Mouse (Mus musculus): ENCODE results near the gene Aggf1. TPM values are rescaled to one million over a fixed set of nuclear protein-coding genes. Genes with fewer than 3 reads are reported as not detected.

Gene Aggf1
- polyA plus RNA-seq, 1 experiment = not detected

GRCm38 (mm10) chr13:95345869-95346268 is 29.3 kb downstream of the Aggf1 start:
- H3K4me3 ChIP-seq (ENCODE audit: insufficient read depth, low read depth, low read length) = no peak overlapping the region
- no peak overlapping the region for H3K27ac ChIP-seq (ENCODE audit: insufficient read depth, low read depth, low read length)
- TF ChIP-seq POLR2A (IDR thresholded peaks at IDR 0.05; ENCODE audit: insufficient read depth, low read depth, low read length) (no peak), CTCF (IDR thresholded peaks at IDR 0.05; ENCODE audit: insufficient read depth, low read depth, low read length) (no peak)
- H3K4me1 ChIP-seq (ENCODE audit: control insufficient read depth, insufficient read depth, low read length) = peaks cover 4% of the 10 kb centered on the region; the same call in 1 of the 2 replicates
- WGBS = 80% methylated on average over 6 of the region's 6 CpGs

GRCm38 (mm10) chr13:95343470-95343869 is 31.7 kb downstream of the Aggf1 start:
- H3K4me1 ChIP-seq (ENCODE audit: control insufficient read depth, insufficient read depth, low read length) = peaks cover 4% of the 10 kb centered on the region; the same call in 1 of the 2 replicates
- H3K27ac ChIP-seq (ENCODE audit: insufficient read depth, low read depth, low read length) = no peak overlapping the region
- H3K4me3 ChIP-seq (ENCODE audit: insufficient read depth, low read depth, low read length) = no peak overlapping the region
- 93% methylated on average over 8 of the region's 8 CpGs for WGBS
- TF ChIP-seq POLR2A (IDR thresholded peaks at IDR 0.05; ENCODE audit: insufficient read depth, low read depth, low read length) = no peak
- no peak for TF ChIP-seq CTCF (IDR thresholded peaks at IDR 0.05; ENCODE audit: insufficient read depth, low read depth, low read length)

GRCm38 (mm10) chr13:95336122-95336677 is 39.0 kb downstream of the Aggf1 start:
- Histone ChIP-seq H3K27ac (ENCODE audit: insufficient read depth, low read depth, low read length) (no peak overlapping the region), H3K4me3 (ENCODE audit: insufficient read depth, low read depth, low read length) (no peak overlapping the region), H3K4me1 (ENCODE audit: control insufficient read depth, insufficient read depth, low read length) (no peaks in the 10 kb centered on the region)
- TF ChIP-seq POLR2A (IDR thresholded peaks at IDR 0.05; ENCODE audit: insufficient read depth, low read depth, low read length) (no peak), CTCF (IDR thresholded peaks at IDR 0.05; ENCODE audit: insufficient read depth, low read depth, low read length) (no peak)
- 82% methylated on average over 40 of the region's 40 CpGs for whole genome bisulfite sequencing

GRCm38 (mm10) chr13:95332086-95332899 is 42.9 kb downstream of the Aggf1 start:
- peaks cover 1% of the 10 kb centered on the region for H3K4me1 ChIP-seq (ENCODE audit: control insufficient read depth, insufficient read depth, low read length)
- no peak for TF ChIP-seq POLR2A (IDR thresholded peaks at IDR 0.05; ENCODE audit: insufficient read depth, low read depth, low read length)
- no peak for TF ChIP-seq CTCF (IDR thresholded peaks at IDR 0.05; ENCODE audit: insufficient read depth, low read depth, low read length)
- no peak overlapping the region for H3K4me3 ChIP-seq (ENCODE audit: insufficient read depth, low read depth, low read length)
- 68% methylated on average over 11 of the region's 11 CpGs for WGBS
- no peak overlapping the region for H3K27ac ChIP-seq (ENCODE audit: insufficient read depth, low read depth, low read length)

- Histone ChIP-seq H3K27ac (ENCODE audit: insufficient read depth, low read depth, low read length) (no peak overlapping the region), H3K4me3 (ENCODE audit: insufficient read depth, low read depth, low read length) (no peak overlapping the region), H3K4me1 (ENCODE audit: control insufficient read depth, insufficient read depth, low read length) (peaks cover 9% of the 10 kb centered on the region)
- WGBS = 69% methylated on average over 11 of the region's 11 CpGs
- no peak for TF ChIP-seq POLR2A (IDR thresholded peaks at IDR 0.05; ENCODE audit: insufficient read depth, low read depth, low read length)
- TF ChIP-seq CTCF (IDR thresholded peaks at IDR 0.05; ENCODE audit: insufficient read depth, low read depth, low read length) = no peak
Observed at GRCm38 (mm10) chr13:95330507-95330906, 44.6 kb downstream of the Aggf1 start.

GRCm38 (mm10) chr13:95328767-95329166 is 46.4 kb downstream of the Aggf1 start:
- H3K4me3 ChIP-seq (ENCODE audit: insufficient read depth, low read depth, low read length) = no peak overlapping the region
- H3K27ac ChIP-seq (ENCODE audit: insufficient read depth, low read depth, low read length) = no peak overlapping the region
- 85% methylated on average over 11 of the region's 11 CpGs for WGBS
- H3K4me1 ChIP-seq (ENCODE audit: control insufficient read depth, insufficient read depth, low read length) = peaks cover 9% of the 10 kb centered on the region
- TF ChIP-seq CTCF (IDR thresholded peaks at IDR 0.05; ENCODE audit: insufficient read depth, low read depth, low read length) = no peak
- no peak for TF ChIP-seq POLR2A (IDR thresholded peaks at IDR 0.05; ENCODE audit: insufficient read depth, low read depth, low read length)

- Histone ChIP-seq H3K4me1 (ENCODE audit: control insufficient read depth, insufficient read depth, low read length) (peaks cover 9% of the 10 kb centered on the region), H3K4me3 (ENCODE audit: insufficient read depth, low read depth, low read length) (peak overlapping the region; percentile 15; the same call in 1 of the 2 replicates), H3K27ac (ENCODE audit: insufficient read depth, low read depth, low read length) (no peak overlapping the region)
- no peak for TF ChIP-seq CTCF (IDR thresholded peaks at IDR 0.05; ENCODE audit: insufficient read depth, low read depth, low read length)
- TF ChIP-seq POLR2A (IDR thresholded peaks at IDR 0.05; ENCODE audit: insufficient read depth, low read depth, low read length) = no peak
- WGBS = 34% methylated on average over 5 of the region's 5 CpGs
Observed at GRCm38 (mm10) chr13:95327345-95327741, 47.8 kb downstream of the Aggf1 start.

GRCm38 (mm10) chr13:95326611-95327344 is 48.4 kb downstream of the Aggf1 start:
- Histone ChIP-seq H3K27ac (ENCODE audit: insufficient read depth, low read depth, low read length) (no peak overlapping the region), H3K4me3 (ENCODE audit: insufficient read depth, low read depth, low read length) (peak overlapping the region; percentile 20; the same call in 1 of the 2 replicates), H3K4me1 (ENCODE audit: control insufficient read depth, insufficient read depth, low read length) (peaks cover 9% of the 10 kb centered on the region)
- TF ChIP-seq CTCF (IDR thresholded peaks at IDR 0.05; ENCODE audit: insufficient read depth, low read depth, low read length) (no peak), POLR2A (IDR thresholded peaks at IDR 0.05; ENCODE audit: insufficient read depth, low read depth, low read length) (no peak)
- 40% methylated on average over 21 of the region's 21 CpGs for WGBS

Measured in olfactory bulb, adult 2 months (tissue).